Mouse (Mus musculus): ENCODE results near the gene Ptpn3. TPM values are rescaled to one million over a fixed set of nuclear protein-coding genes. Genes with fewer than 3 reads are reported as not detected.

Ptpn3 gene
- polyA plus RNA-seq, 1 experiment from 2014 or later, result 2.5 TPM

DNA sequence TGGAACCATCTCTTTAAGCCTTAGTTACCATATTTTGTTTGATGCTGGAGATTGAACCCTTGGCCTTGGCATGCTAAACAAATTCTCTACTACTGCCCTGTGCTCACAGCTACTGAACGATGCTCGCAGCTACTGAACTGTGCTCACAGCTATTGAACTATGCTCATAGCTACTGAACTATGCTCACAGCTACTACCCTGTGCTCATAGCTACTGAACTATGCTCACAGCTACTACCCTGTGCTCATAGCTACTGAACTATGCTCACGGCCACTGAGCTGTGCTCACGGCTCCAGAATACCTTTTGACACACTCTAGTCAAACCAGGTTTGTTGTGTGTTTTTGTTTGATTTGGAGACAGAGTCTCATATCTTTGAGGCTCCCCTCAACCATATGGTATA, 10.1 kb upstream of the Ptpn3 start:
- Histone ChIP-seq H3K27me3 (ENCODE audit: insufficient read depth, low read length) (no peaks in the 10 kb centered on the region), H3K4me2 (ENCODE audit: low read depth, low read length) (no peak overlapping the region), H3K27ac (ENCODE audit: low read depth) (peak overlapping the region; percentile 58; the same call in 1 of the 2 replicates), H3K4me3 (ENCODE audit: low read depth, low read length) (no peak overlapping the region), H3K36me3 (replicated peaks; ENCODE audit: insufficient read depth, low read length) (no peaks in the 10 kb centered on the region), H3K9me3 (ENCODE audit: low read length) (no peaks in the 10 kb centered on the region), H3K4me1 (ENCODE audit: insufficient read depth) (peaks cover 2% of the 10 kb centered on the region; the same call in 1 of the 2 replicates), H3K9ac (replicated peaks) (no peak overlapping the region)
- peak; percentile 76 for ATAC-seq
- WGBS (ENCODE audit: insufficient replicate concordance), result 51% methylated on average over 4 of the region's 4 CpGs
- TF ChIP-seq EP300 (IDR thresholded peaks at IDR 0.05; ENCODE audit: low read depth) (no peak), CTCF (IDR thresholded peaks at IDR 0.05; ENCODE audit: low read depth) (no peak)
- DNase-seq, result no peak

DNA sequence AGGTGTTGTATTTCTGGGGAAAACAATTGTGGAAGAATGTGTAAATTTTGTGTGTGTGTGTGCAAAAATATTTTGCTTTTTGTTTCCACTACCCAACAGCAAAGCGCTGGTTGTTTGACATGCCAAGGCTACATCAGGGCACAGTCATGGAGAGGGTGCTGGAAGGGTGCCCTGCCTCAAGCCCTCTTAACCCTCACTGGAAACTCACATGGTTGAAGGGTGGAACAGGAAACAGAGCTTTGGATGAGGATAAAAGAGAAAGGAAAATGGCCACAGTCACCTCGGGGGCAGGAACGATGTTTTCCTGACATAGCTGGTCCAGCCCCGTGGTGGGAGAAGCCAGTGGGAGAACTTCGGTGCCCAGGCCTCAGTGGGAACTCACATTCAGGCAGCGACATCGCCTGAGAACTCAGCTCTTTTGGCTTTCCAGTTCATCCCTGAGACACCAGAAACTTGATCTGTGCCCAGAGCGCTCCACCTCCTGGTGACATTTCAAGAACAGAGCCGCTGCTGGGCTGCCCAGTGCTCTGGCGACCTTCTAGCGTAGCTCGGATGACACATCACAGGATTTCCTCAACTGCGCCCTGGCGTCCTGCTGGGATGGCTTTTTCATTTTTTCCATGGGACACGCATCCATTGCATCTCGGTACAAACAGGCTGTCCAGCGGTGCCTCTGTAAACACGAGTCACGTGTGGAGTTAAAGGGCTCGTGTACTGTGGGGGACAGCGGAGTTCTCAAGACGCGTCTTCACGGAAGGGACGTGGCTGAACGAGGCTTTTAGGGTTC, 6.8 kb upstream of the Ptpn3 start:
- H3K4me1 ChIP-seq (ENCODE audit: insufficient read depth), result peaks cover 2% of the 10 kb centered on the region; the same call in 1 of the 2 replicates
- no peak overlapping the region for H3K9ac ChIP-seq (replicated peaks)
- no peaks in the 10 kb centered on the region for H3K27me3 ChIP-seq (ENCODE audit: insufficient read depth, low read length)
- peak overlapping the region; percentile 44; the same call in 1 of the 2 replicates for H3K27ac ChIP-seq (ENCODE audit: low read depth)
- H3K4me2 ChIP-seq (ENCODE audit: low read depth, low read length), result peak overlapping the region; percentile 47
- no peaks in the 10 kb centered on the region for H3K36me3 ChIP-seq (replicated peaks; ENCODE audit: insufficient read depth, low read length)
- no peaks in the 10 kb centered on the region for H3K9me3 ChIP-seq (ENCODE audit: low read length)
- 30% methylated on average over 26 of the region's 26 CpGs for WGBS (ENCODE audit: insufficient replicate concordance)
- TF ChIP-seq EP300 (IDR thresholded peaks at IDR 0.05; ENCODE audit: low read depth), result no peak
- 0 out of 2 replicates have a peak, but pooled peaks have one; percentile 29 for TF ChIP-seq CTCF (IDR thresholded peaks at IDR 0.05; ENCODE audit: low read depth)
- peak; percentile 28 for DNase-seq
- no peak overlapping the region for H3K4me3 ChIP-seq (ENCODE audit: low read depth, low read length)
- peak; percentile 63 for ATAC-seq

DNA sequence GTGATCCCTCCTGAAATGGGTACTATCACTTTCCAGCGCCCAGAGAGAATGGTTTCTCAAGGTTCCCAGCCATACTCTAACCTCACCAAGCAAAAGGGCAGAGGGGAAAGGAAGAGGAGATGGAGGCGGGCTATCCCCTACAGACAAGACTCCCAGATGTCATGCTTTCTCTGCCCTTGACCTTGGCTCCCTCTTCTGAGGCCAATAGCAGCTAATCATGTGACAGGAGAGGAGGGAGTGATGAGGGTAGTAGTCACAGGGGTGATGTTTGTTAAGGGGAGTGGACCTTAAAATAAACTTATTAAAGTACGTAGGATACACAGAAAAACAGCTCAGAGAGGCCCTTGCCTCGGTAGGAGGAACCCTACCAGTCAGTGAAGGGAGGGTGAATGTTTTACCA, 6.1 kb upstream of the Ptpn3 start:
- Histone ChIP-seq H3K36me3 (replicated peaks; ENCODE audit: insufficient read depth, low read length) (no peaks in the 10 kb centered on the region), H3K9ac (replicated peaks) (no peak overlapping the region), H3K9me3 (ENCODE audit: low read length) (no peaks in the 10 kb centered on the region), H3K4me2 (ENCODE audit: low read depth, low read length) (no peak overlapping the region), H3K4me1 (ENCODE audit: insufficient read depth) (peaks cover under 1% of the 10 kb centered on the region; the same call in 1 of the 2 replicates), H3K27me3 (ENCODE audit: insufficient read depth, low read length) (no peaks in the 10 kb centered on the region), H3K27ac (ENCODE audit: low read depth) (no peak overlapping the region), H3K4me3 (ENCODE audit: low read depth, low read length) (no peak overlapping the region)
- 43% methylated on average over 4 of the region's 4 CpGs for WGBS (ENCODE audit: insufficient replicate concordance)
- ATAC-seq, result no peak
- TF ChIP-seq EP300 (IDR thresholded peaks at IDR 0.05; ENCODE audit: low read depth) (no peak), CTCF (IDR thresholded peaks at IDR 0.05; ENCODE audit: low read depth) (no peak)
- DNase-seq, result no peak

DNA sequence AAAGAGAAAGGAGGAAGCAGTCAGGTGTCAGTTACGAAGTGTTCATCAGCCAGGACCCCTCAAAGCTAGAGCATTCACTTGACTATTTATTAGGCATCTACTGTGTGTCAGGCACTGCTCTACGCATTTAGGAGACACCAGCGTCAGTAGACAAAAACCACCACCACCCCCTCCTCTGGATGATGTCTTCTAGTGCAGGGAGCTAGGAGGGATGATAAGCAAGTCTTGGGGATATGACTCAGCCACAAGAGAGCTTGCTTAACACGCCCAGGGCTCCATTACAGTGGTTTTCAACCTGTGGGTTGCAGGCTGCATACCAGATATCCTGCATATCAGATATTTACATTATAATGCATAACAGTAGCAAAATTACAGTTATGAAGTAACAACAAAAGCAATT, 4.6 kb upstream of the Ptpn3 start:
- TF ChIP-seq EP300 (IDR thresholded peaks at IDR 0.05; ENCODE audit: low read depth) (no peak), CTCF (IDR thresholded peaks at IDR 0.05; ENCODE audit: low read depth) (no peak)
- Histone ChIP-seq H3K27ac (ENCODE audit: low read depth) (no peak overlapping the region), H3K4me3 (ENCODE audit: low read depth, low read length) (no peak overlapping the region), H3K27me3 (ENCODE audit: insufficient read depth, low read length) (peaks cover 3% of the 10 kb centered on the region; the same call in 1 of the 2 replicates), H3K9me3 (ENCODE audit: low read length) (no peaks in the 10 kb centered on the region), H3K36me3 (replicated peaks; ENCODE audit: insufficient read depth, low read length) (no peaks in the 10 kb centered on the region), H3K9ac (replicated peaks) (no peak overlapping the region), H3K4me2 (ENCODE audit: low read depth, low read length) (no peak overlapping the region), H3K4me1 (ENCODE audit: insufficient read depth) (peaks cover 6% of the 10 kb centered on the region; the same call in 1 of the 2 replicates)
- ATAC-seq (no peak), DNase-seq (no peak)
- 42% methylated on average over 4 of the region's 4 CpGs for WGBS (ENCODE audit: insufficient replicate concordance)

DNA sequence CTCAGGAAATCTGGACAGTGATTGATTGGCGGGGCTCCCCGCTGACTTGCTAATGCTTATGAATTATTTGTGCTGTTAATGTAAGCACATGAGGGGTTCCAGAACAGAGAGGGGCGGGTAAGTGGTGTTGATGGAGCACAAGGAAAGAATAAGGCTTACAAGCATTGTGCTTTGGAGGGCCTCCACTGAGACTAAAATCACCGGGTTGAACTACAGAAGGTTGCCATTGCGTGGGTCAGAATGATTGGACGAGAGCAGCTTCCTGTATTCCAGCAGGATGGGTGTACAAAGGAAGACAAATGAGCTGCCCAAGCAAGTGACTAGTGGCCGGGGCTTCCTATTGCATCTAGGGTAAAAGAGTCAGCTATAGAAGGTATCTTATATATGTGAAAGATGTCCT, 4.0 kb upstream of the Ptpn3 start:
- H3K4me3 ChIP-seq (ENCODE audit: low read depth, low read length), result no peak overlapping the region
- H3K27me3 ChIP-seq (ENCODE audit: insufficient read depth, low read length), result peaks cover 5% of the 10 kb centered on the region
- WGBS (ENCODE audit: insufficient replicate concordance), result 66% methylated on average over 7 of the region's 7 CpGs
- no peak overlapping the region for H3K27ac ChIP-seq (ENCODE audit: low read depth)
- no peak for DNase-seq
- no peaks in the 10 kb centered on the region for H3K9me3 ChIP-seq (ENCODE audit: low read length)
- H3K9ac ChIP-seq (replicated peaks), result no peak overlapping the region
- H3K4me1 ChIP-seq (ENCODE audit: insufficient read depth), result peaks cover 6% of the 10 kb centered on the region; the same call in 1 of the 2 replicates
- H3K36me3 ChIP-seq (replicated peaks; ENCODE audit: insufficient read depth, low read length), result no peaks in the 10 kb centered on the region
- TF ChIP-seq CTCF (IDR thresholded peaks at IDR 0.05; ENCODE audit: low read depth) (no peak), EP300 (IDR thresholded peaks at IDR 0.05; ENCODE audit: low read depth) (no peak)
- no peak for ATAC-seq
- no peak overlapping the region for H3K4me2 ChIP-seq (ENCODE audit: low read depth, low read length)

DNA sequence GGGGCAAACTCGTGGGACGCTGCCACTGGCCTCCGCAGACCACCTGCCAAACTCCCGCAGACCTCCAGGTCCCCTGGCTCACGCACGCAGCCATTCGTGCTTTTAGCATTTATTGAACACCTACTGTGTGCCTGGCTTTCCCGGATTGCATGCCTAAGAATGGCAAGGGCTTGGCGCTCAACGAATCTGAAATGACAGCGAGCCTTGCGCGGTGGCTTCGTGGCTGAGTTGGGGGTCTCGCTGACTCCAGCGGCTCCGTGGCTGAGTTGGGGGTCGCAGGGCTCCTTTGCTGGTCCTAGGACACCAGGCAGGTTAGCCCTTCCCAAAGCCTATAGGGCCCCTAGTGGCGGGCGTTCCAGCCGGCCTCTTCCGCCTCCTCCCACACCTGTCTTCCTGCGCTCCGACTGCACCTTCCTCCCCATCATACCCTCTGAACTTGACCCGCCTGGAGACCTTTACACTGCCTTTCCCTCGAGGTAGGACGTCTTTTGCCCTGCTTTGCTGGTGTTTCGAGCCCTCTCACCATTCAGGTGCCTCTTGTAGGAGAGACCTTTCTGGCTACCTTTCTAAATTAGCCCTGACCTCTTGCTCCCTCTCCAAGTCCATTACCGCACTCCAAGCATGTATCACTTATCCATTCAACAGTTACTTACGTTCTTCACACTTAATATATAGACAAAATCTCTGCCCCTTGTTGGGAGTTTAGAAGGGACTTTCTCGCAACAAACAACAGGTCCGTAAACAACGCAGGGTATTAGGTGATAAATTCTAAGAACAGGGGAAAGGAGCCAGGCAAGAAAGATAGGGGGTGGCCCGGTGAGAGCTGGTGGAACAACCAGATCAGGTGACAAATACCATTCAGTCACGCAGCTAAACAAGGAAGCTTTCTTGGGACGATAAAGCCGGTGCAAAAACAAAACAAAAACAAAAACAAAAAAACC, 898 bp downstream of the Ptpn3 start:
- Histone ChIP-seq H3K4me1 (ENCODE audit: insufficient read depth) (peaks cover 13% of the 10 kb centered on the region; the same call in 1 of the 2 replicates), H3K27ac (ENCODE audit: low read depth) (peak overlapping the region; percentile 85), H3K27me3 (ENCODE audit: insufficient read depth, low read length) (peaks cover 17% of the 10 kb centered on the region), H3K36me3 (replicated peaks; ENCODE audit: insufficient read depth, low read length) (no peaks in the 10 kb centered on the region), H3K9me3 (ENCODE audit: low read length) (no peaks in the 10 kb centered on the region), H3K4me2 (ENCODE audit: low read depth, low read length) (peak overlapping the region; percentile 74), H3K9ac (replicated peaks) (peak overlapping the region; percentile 62), H3K4me3 (ENCODE audit: low read depth, low read length) (peak overlapping the region; percentile 60)
- ATAC-seq, result peak; percentile 50; the same call in 1 of the 2 replicates
- TF ChIP-seq CTCF (IDR thresholded peaks at IDR 0.05; ENCODE audit: low read depth), result peak; percentile 38; the same call in 1 of the 2 replicates
- no peak for TF ChIP-seq EP300 (IDR thresholded peaks at IDR 0.05; ENCODE audit: low read depth)
- WGBS (ENCODE audit: insufficient replicate concordance), result under 1% methylated on average over 37 of the region's 37 CpGs
- DNase-seq, result peak; percentile 57
